Comparison of ENCODE assay signal across 12 mouse cellular contexts in genomic region chr6:52224895-52225611, GRCm38 (mm10). TPM values are rescaled to one million over a fixed set of nuclear protein-coding genes. Genes with fewer than 3 reads are reported as not detected.
DNase-seq lines count a peak whose midpoint lies in the region; ATAC-seq lines count a peak whose summit lies in the region.
"Had no signal": no experiment of that assay in that cellular context is flagged by ENCODE, and none has a peak within 500 bp of the region (broad histone marks: within the 10 kb centered on the region; RNA-seq: fewer than 3 reads in every experiment).

No protein-coding gene starts in this region.

- H3K4me1 ChIP-seq in lung, embryonic 16.5 days (replicated peaks; ENCODE audit: control insufficient read depth, insufficient read depth, low read length) = peaks cover 7% of the 10 kb centered on the region
- H3K4me1 ChIP-seq in limb, embryonic 10.5 days = peaks cover 32% of the 10 kb centered on the region

- 2% methylated on average over 36 of the region's 36 CpGs for WGBS in lung, embryonic 16.5 days
- under 1% methylated on average over 36 of the region's 36 CpGs for WGBS in limb, embryonic 10.5 days

- H3K9me3 ChIP-seq in lung, embryonic 16.5 days (ENCODE audit: control insufficient read depth, low read length) = no peaks in the 10 kb centered on the region
- H3K9me3 ChIP-seq in limb, embryonic 10.5 days (replicated peaks) = no peaks in the 10 kb centered on the region
- H3K9me3 ChIP-seq: hindbrain, embryonic 13.5 days; midbrain, embryonic 12.5 days had no signal

- no peak overlapping the region for H3K4me2 ChIP-seq in lung, embryonic 16.5 days (ENCODE audit: low read depth, low read length)
- H3K4me2 ChIP-seq: hindbrain, embryonic 13.5 days; midbrain, embryonic 12.5 days had no signal

- DNase-seq in lung, postnatal 10 days = no peak
- peak; percentile 6 for DNase-seq in induced T-regulatory cell, adult 2 months (ENCODE audit: low read depth)
- no peak for DNase-seq in limb, embryonic 10.5 days (ENCODE audit: low spot score)
- DNase-seq in splenic B cell, adult 2 months (ENCODE audit: low read depth, low spot score) = peak; percentile 20
- no peak for DNase-seq in right cerebral cortex, adult 18-20 months
- DNase-seq in right cerebral cortex, postnatal 10 days (ENCODE audit: low spot score in 2 of 2) = no peak

- no peak for ATAC-seq in lung, embryonic 16.5 days (ENCODE audit: low read depth)
- ATAC-seq in CD4-positive, CD25-positive, alpha-beta regulatory T cell, adult 4 months = no peak

- peaks cover 92% of the 10 kb centered on the region for H3K27me3 ChIP-seq in lung, embryonic 16.5 days (ENCODE audit: control insufficient read depth, insufficient read depth, low read depth, low read length)
- peaks cover 28% of the 10 kb centered on the region; the same call in 1 of the 2 replicates for H3K27me3 ChIP-seq in limb, embryonic 10.5 days (ENCODE audit: low read depth, poor library complexity, severe bottlenecking)
- peaks cover 5% of the 10 kb centered on the region for H3K27me3 ChIP-seq in splenic B cell, adult 2 months (ENCODE audit: control insufficient read depth, insufficient read depth, low read length, poor library complexity, severe bottlenecking)

- no peak overlapping the region for H3K9ac ChIP-seq in lung, embryonic 16.5 days (ENCODE audit: low read length)
- H3K9ac ChIP-seq: hindbrain, embryonic 13.5 days; midbrain, embryonic 12.5 days had no signal

- no peak overlapping the region for H3K27ac ChIP-seq in lung, embryonic 16.5 days (ENCODE audit: low read length)
- H3K27ac ChIP-seq in limb, embryonic 10.5 days = peak overlapping the region; percentile 99
- H3K27ac ChIP-seq: hindbrain, embryonic 13.5 days; midbrain, embryonic 12.5 days had no signal

- peak overlapping the region; percentile 19; the same call in 1 of the 2 replicates for H3K4me3 ChIP-seq in lung, embryonic 16.5 days (ENCODE audit: low read length)
- peak overlapping the region; percentile 90 for H3K4me3 ChIP-seq in limb, embryonic 10.5 days

- no peaks in the 10 kb centered on the region for H3K36me3 ChIP-seq in lung, embryonic 16.5 days (ENCODE audit: control insufficient read depth, insufficient read depth, low read length)
- peaks cover 45% of the 10 kb centered on the region for H3K36me3 ChIP-seq in limb, embryonic 10.5 days
- H3K36me3 ChIP-seq in splenic B cell, adult 2 months (ENCODE audit: control insufficient read depth, insufficient read depth, low read length, poor library complexity, severe bottlenecking) = no peaks in the 10 kb centered on the region
- H3K36me3 ChIP-seq: hindbrain, embryonic 13.5 days; midbrain, embryonic 12.5 days had no signal

RNA-seq across cellular contexts. Expression of gene Hoxa7, which starts 3.4 kb away (rescaled TPM):
- 5.8 and 6.9 TPM in 2 replicates for polyA plus RNA-seq in lung, embryonic 16.5 days (2015; fragmentation: Nextera tagmentation; extraction: Ambion mirVana)
- 24.7 and 24.8 TPM in 2 replicates for polyA plus RNA-seq in limb, embryonic 10.5 days (2016; fragmentation: Nextera tagmentation; extraction: Ambion mirVana)
- polyA plus RNA-seq in CD4-positive, CD25-positive, alpha-beta regulatory T cell, adult 4 months (2017; shearing (Covaris generic)) = not detected
- polyA plus RNA-seq: midbrain, embryonic 12.5 days had no signal

RNA-seq across cellular contexts. Expression of gene Hoxa9, which starts 5.8 kb away (rescaled TPM):
- polyA plus RNA-seq in lung, embryonic 16.5 days (2015; fragmentation: Nextera tagmentation; extraction: Ambion mirVana) = 0.06 and 0.41 TPM in 2 replicates
- 95.7 and 123 TPM in 2 replicates for polyA plus RNA-seq in limb, embryonic 10.5 days (2016; fragmentation: Nextera tagmentation; extraction: Ambion mirVana)
- polyA plus RNA-seq in CD4-positive, CD25-positive, alpha-beta regulatory T cell, adult 4 months (2017; shearing (Covaris generic)) = under 1 TPM in 1 of 2 experiments, not detected in 1; 0.17 TPM
- polyA plus RNA-seq: brain, embryonic 14.5 days; midbrain, embryonic 12.5 days had no signal

RNA-seq across cellular contexts. Expression of gene Gm28308, which starts 11.9 kb away (rescaled TPM):
- polyA plus RNA-seq in lung, embryonic 16.5 days (2015; fragmentation: Nextera tagmentation; extraction: Ambion mirVana) = not detected in 2 replicates
- 0.79 and 1.2 TPM in 2 replicates for polyA plus RNA-seq in limb, embryonic 10.5 days (2016; fragmentation: Nextera tagmentation; extraction: Ambion mirVana)
- polyA plus RNA-seq in CD4-positive, CD25-positive, alpha-beta regulatory T cell, adult 4 months (2017; shearing (Covaris generic)) = not detected
- polyA plus RNA-seq: brain, embryonic 14.5 days; hindbrain, embryonic 13.5 days; midbrain, embryonic 12.5 days had no signal

RNA-seq across cellular contexts. Expression of gene Hoxa3, which starts 11.9 kb away (rescaled TPM):
- polyA plus RNA-seq in lung, embryonic 16.5 days (2015; fragmentation: Nextera tagmentation; extraction: Ambion mirVana) = 6.6 and 7.6 TPM in 2 replicates
- polyA plus RNA-seq in limb, embryonic 10.5 days (2016; fragmentation: Nextera tagmentation; extraction: Ambion mirVana) = 7.0 and 7.9 TPM in 2 replicates
- under 1 TPM in 1 of 2 experiments, not detected in 1; 0.15 TPM for polyA plus RNA-seq in CD4-positive, CD25-positive, alpha-beta regulatory T cell, adult 4 months (2017; shearing (Covaris generic))
- polyA plus RNA-seq: midbrain, embryonic 12.5 days had no signal

RNA-seq across cellular contexts. Expression of gene Hoxa10, which starts 15.6 kb away (rescaled TPM):
- 0.21 TPM in 1 of 2 replicates, not detected in the other for polyA plus RNA-seq in lung, embryonic 16.5 days (2015; fragmentation: Nextera tagmentation; extraction: Ambion mirVana)
- polyA plus RNA-seq in limb, embryonic 10.5 days (2016; fragmentation: Nextera tagmentation; extraction: Ambion mirVana) = 175 and 195 TPM in 2 replicates
- polyA plus RNA-seq in CD4-positive, CD25-positive, alpha-beta regulatory T cell, adult 4 months (2017; shearing (Covaris generic)) = not detected
- polyA plus RNA-seq: embryonic facial prominence, embryonic 11.5 days; midbrain, embryonic 12.5 days had no signal

Comparison
In these comparisons a context has a peak if more than half of its experiments do, and no peak if none do; other contexts are left out.
1. DNase-seq: peak in induced T-regulatory cell, adult 2 months (single experiment) and splenic B cell, adult 2 months (single experiment); none in lung, postnatal 10 days (single experiment), limb, embryonic 10.5 days (single experiment), right cerebral cortex, adult 18-20 months (single experiment) and right cerebral cortex, postnatal 10 days (0 of 2).
2. RNA of gene Hoxa9, which starts 5.8 kb away (polyA plus RNA-seq): 95.7 to 123 TPM in limb, embryonic 10.5 days; 0.17 TPM in CD4-positive, CD25-positive, alpha-beta regulatory T cell, adult 4 months and 0.06 to 0.41 TPM in lung, embryonic 16.5 days; every median in the first group is over 10 times any median in the second.